Mouse (Mus musculus): Measurements from ENCODE around the gene Clpb. TPM values are rescaled to one million over a fixed set of nuclear protein-coding genes. Genes with fewer than 3 reads are reported as not detected.
A peak's percentile ranks its signal among the peaks of the same experiment; 100 is the strongest.

The Clpb gene
- polyA plus RNA-seq, 1 experiment from 2014 or later: 29.4 TPM

GRCm38 (mm10) chr7:101830373-101830772, 166.9 kb downstream of the Clpb start:
- 96% methylated on average over 3 of the region's 3 CpGs for WGBS
- ATAC-seq (ENCODE audit: low FRiP score): no peak
- DNase-seq (ENCODE audit: low spot score): no peak
- Histone ChIP-seq H3K9me3 (ENCODE audit: control insufficient read depth, low read length) (no peaks in the 10 kb centered on the region), H3K4me3 (ENCODE audit: low read depth, low read length) (no peak overlapping the region), H3K27ac (ENCODE audit: low read depth, low read length) (no peak overlapping the region), H3K27me3 (ENCODE audit: control insufficient read depth, insufficient read depth, low read length) (no peaks in the 10 kb centered on the region), H3K36me3 (ENCODE audit: control insufficient read depth, insufficient read depth, low read length) (peaks cover 20% of the 10 kb centered on the region), H3K4me2 (replicated peaks; ENCODE audit: low read depth, low read length) (no peak overlapping the region), H3K9ac (ENCODE audit: low read depth, low read length) (no peak overlapping the region), H3K4me1 (replicated peaks; ENCODE audit: control insufficient read depth, insufficient read depth, low read length) (peaks cover 3% of the 10 kb centered on the region; the same call in 1 of the 2 replicates)

- Histone ChIP-seq H3K4me3 (ENCODE audit: low read depth, low read length) (no peak overlapping the region), H3K9me3 (ENCODE audit: control insufficient read depth, low read length) (no peaks in the 10 kb centered on the region), H3K27ac (ENCODE audit: low read depth, low read length) (no peak overlapping the region), H3K4me1 (replicated peaks; ENCODE audit: control insufficient read depth, insufficient read depth, low read length) (peaks cover 3% of the 10 kb centered on the region; the same call in 1 of the 2 replicates), H3K9ac (ENCODE audit: low read depth, low read length) (no peak overlapping the region), H3K4me2 (replicated peaks; ENCODE audit: low read depth, low read length) (no peak overlapping the region), H3K27me3 (ENCODE audit: control insufficient read depth, insufficient read depth, low read length) (no peaks in the 10 kb centered on the region), H3K36me3 (ENCODE audit: control insufficient read depth, insufficient read depth, low read length) (peaks cover 17% of the 10 kb centered on the region)
- 91% methylated on average over 8 of the region's 8 CpGs for WGBS
- DNase-seq (ENCODE audit: low spot score) (no peak), ATAC-seq (ENCODE audit: low FRiP score) (no peak)
These were observed 168.0 kb downstream of the Clpb start for GRCm38 (mm10) chr7:101831437-101831836.

- Histone ChIP-seq H3K4me2 (replicated peaks; ENCODE audit: low read depth, low read length) (no peak overlapping the region), H3K4me1 (replicated peaks; ENCODE audit: control insufficient read depth, insufficient read depth, low read length) (peaks cover 3% of the 10 kb centered on the region; the same call in 1 of the 2 replicates), H3K27ac (ENCODE audit: low read depth, low read length) (no peak overlapping the region), H3K27me3 (ENCODE audit: control insufficient read depth, insufficient read depth, low read length) (no peaks in the 10 kb centered on the region), H3K36me3 (ENCODE audit: control insufficient read depth, insufficient read depth, low read length) (peaks cover 14% of the 10 kb centered on the region), H3K4me3 (ENCODE audit: low read depth, low read length) (no peak overlapping the region), H3K9me3 (ENCODE audit: control insufficient read depth, low read length) (no peaks in the 10 kb centered on the region), H3K9ac (ENCODE audit: low read depth, low read length) (no peak overlapping the region)
- DNase-seq (ENCODE audit: low spot score) (no peak), ATAC-seq (ENCODE audit: low FRiP score) (no peak)
- WGBS: 95% methylated on average over 4 of the region's 4 CpGs
These were observed 168.9 kb downstream of the Clpb start for GRCm38 (mm10) chr7:101832372-101832771.

GRCm38 (mm10) chr7:101833352-101833751, 169.9 kb downstream of the Clpb start:
- H3K4me2 ChIP-seq (replicated peaks; ENCODE audit: low read depth, low read length): no peak overlapping the region
- H3K27me3 ChIP-seq (ENCODE audit: control insufficient read depth, insufficient read depth, low read length): no peaks in the 10 kb centered on the region
- DNase-seq (ENCODE audit: low spot score) (peak; percentile 5), ATAC-seq (ENCODE audit: low FRiP score) (no peak)
- H3K27ac ChIP-seq (ENCODE audit: low read depth, low read length): no peak overlapping the region
- no peak overlapping the region for H3K9ac ChIP-seq (ENCODE audit: low read depth, low read length)
- H3K36me3 ChIP-seq (ENCODE audit: control insufficient read depth, insufficient read depth, low read length): peaks cover 12% of the 10 kb centered on the region
- WGBS: 75% methylated on average over 5 of the region's 5 CpGs
- no peak overlapping the region for H3K4me3 ChIP-seq (ENCODE audit: low read depth, low read length)
- no peaks in the 10 kb centered on the region for H3K9me3 ChIP-seq (ENCODE audit: control insufficient read depth, low read length)
- peaks cover 4% of the 10 kb centered on the region; the same call in 1 of the 2 replicates for H3K4me1 ChIP-seq (replicated peaks; ENCODE audit: control insufficient read depth, insufficient read depth, low read length)

GRCm38 (mm10) chr7:101833916-101834584, 170.6 kb downstream of the Clpb start:
- Histone ChIP-seq H3K4me1 (replicated peaks; ENCODE audit: control insufficient read depth, insufficient read depth, low read length) (peaks cover 6% of the 10 kb centered on the region; the same call in 1 of the 2 replicates), H3K9ac (ENCODE audit: low read depth, low read length) (no peak overlapping the region), H3K4me3 (ENCODE audit: low read depth, low read length) (no peak overlapping the region), H3K36me3 (ENCODE audit: control insufficient read depth, insufficient read depth, low read length) (peaks cover 12% of the 10 kb centered on the region), H3K27ac (ENCODE audit: low read depth, low read length) (peak overlapping the region; percentile 24; the same call in 1 of the 2 replicates), H3K4me2 (replicated peaks; ENCODE audit: low read depth, low read length) (no peak overlapping the region), H3K9me3 (ENCODE audit: control insufficient read depth, low read length) (no peaks in the 10 kb centered on the region), H3K27me3 (ENCODE audit: control insufficient read depth, insufficient read depth, low read length) (no peaks in the 10 kb centered on the region)
- whole genome bisulfite sequencing: 63% methylated on average over 3 of the region's 3 CpGs
- DNase-seq (ENCODE audit: low spot score): peak; percentile 15
- ATAC-seq (ENCODE audit: low FRiP score): no peak

GRCm38 (mm10) chr7:101834903-101835302, 171.5 kb downstream of the Clpb start:
- DNase-seq (ENCODE audit: low spot score) (peak; percentile 24), ATAC-seq (ENCODE audit: low FRiP score) (no peak)
- no peak overlapping the region for H3K9ac ChIP-seq (ENCODE audit: low read depth, low read length)
- no peaks in the 10 kb centered on the region for H3K27me3 ChIP-seq (ENCODE audit: control insufficient read depth, insufficient read depth, low read length)
- peak overlapping the region; percentile 0; the same call in 1 of the 2 replicates for H3K4me3 ChIP-seq (ENCODE audit: low read depth, low read length)
- H3K36me3 ChIP-seq (ENCODE audit: control insufficient read depth, insufficient read depth, low read length): peaks cover 12% of the 10 kb centered on the region
- H3K27ac ChIP-seq (ENCODE audit: low read depth, low read length): peak overlapping the region; percentile 24; the same call in 1 of the 2 replicates
- no peaks in the 10 kb centered on the region for H3K9me3 ChIP-seq (ENCODE audit: control insufficient read depth, low read length)
- WGBS: 55% methylated on average over 3 of the region's 3 CpGs
- H3K4me1 ChIP-seq (replicated peaks; ENCODE audit: control insufficient read depth, insufficient read depth, low read length): peaks cover 6% of the 10 kb centered on the region; the same call in 1 of the 2 replicates
- no peak overlapping the region for H3K4me2 ChIP-seq (replicated peaks; ENCODE audit: low read depth, low read length)

- no peaks in the 10 kb centered on the region for H3K9me3 ChIP-seq (ENCODE audit: control insufficient read depth, low read length)
- ATAC-seq (ENCODE audit: low FRiP score) (no peak), DNase-seq (ENCODE audit: low spot score) (peak; percentile 19)
- H3K36me3 ChIP-seq (ENCODE audit: control insufficient read depth, insufficient read depth, low read length): peaks cover 11% of the 10 kb centered on the region
- H3K4me3 ChIP-seq (ENCODE audit: low read depth, low read length): peak overlapping the region; percentile 79
- H3K9ac ChIP-seq (ENCODE audit: low read depth, low read length): peak overlapping the region; percentile 96
- H3K4me1 ChIP-seq (replicated peaks; ENCODE audit: control insufficient read depth, insufficient read depth, low read length): peaks cover 6% of the 10 kb centered on the region; the same call in 1 of the 2 replicates
- H3K27me3 ChIP-seq (ENCODE audit: control insufficient read depth, insufficient read depth, low read length): no peaks in the 10 kb centered on the region
- no peak overlapping the region for H3K27ac ChIP-seq (ENCODE audit: low read depth, low read length)
- WGBS: 46% methylated on average over 5 of the region's 5 CpGs
- peak overlapping the region; percentile 89 for H3K4me2 ChIP-seq (replicated peaks; ENCODE audit: low read depth, low read length)
These were observed 172.2 kb downstream of the Clpb start for GRCm38 (mm10) chr7:101835457-101836109.

GRCm38 (mm10) chr7:101836271-101837153, 173.1 kb downstream of the Clpb start:
- WGBS: under 1% methylated on average over 52 of the region's 63 CpGs
- peak overlapping the region; percentile 86 for H3K27ac ChIP-seq (ENCODE audit: low read depth, low read length)
- DNase-seq (ENCODE audit: low spot score): peak; percentile 87

More at GRCm38 (mm10) chr7:101836271-101837153, 173.1 kb downstream of the Clpb start:
- H3K4me3 ChIP-seq (ENCODE audit: low read depth, low read length): peak overlapping the region; percentile 79
- peaks cover 6% of the 10 kb centered on the region; the same call in 1 of the 2 replicates for H3K4me1 ChIP-seq (replicated peaks; ENCODE audit: control insufficient read depth, insufficient read depth, low read length)
- peak overlapping the region; percentile 96 for H3K9ac ChIP-seq (ENCODE audit: low read depth, low read length)
- ATAC-seq (ENCODE audit: low FRiP score): peak; percentile 63
- peak overlapping the region; percentile 89 for H3K4me2 ChIP-seq (replicated peaks; ENCODE audit: low read depth, low read length)
- H3K9me3 ChIP-seq (ENCODE audit: control insufficient read depth, low read length): no peaks in the 10 kb centered on the region
- peaks cover 2% of the 10 kb centered on the region; the same call in 1 of the 2 replicates for H3K36me3 ChIP-seq (ENCODE audit: control insufficient read depth, insufficient read depth, low read length)
- H3K27me3 ChIP-seq (ENCODE audit: control insufficient read depth, insufficient read depth, low read length): no peaks in the 10 kb centered on the region

Measured in hindbrain, embryonic 11.5 days (tissue).